Mouse (Mus musculus) left cerebral cortex, adult 9 months (tissue): ENCODE measurements around the gene Pofut2.

Experiments used
- DNase-seq, 2 experiments: peaks; one replicate each; pipeline ENCODE4 v3.0.0; 2022; ENCODE audit warnings: low spot score in 2 of 2

The Pofut2 gene

DNA sequence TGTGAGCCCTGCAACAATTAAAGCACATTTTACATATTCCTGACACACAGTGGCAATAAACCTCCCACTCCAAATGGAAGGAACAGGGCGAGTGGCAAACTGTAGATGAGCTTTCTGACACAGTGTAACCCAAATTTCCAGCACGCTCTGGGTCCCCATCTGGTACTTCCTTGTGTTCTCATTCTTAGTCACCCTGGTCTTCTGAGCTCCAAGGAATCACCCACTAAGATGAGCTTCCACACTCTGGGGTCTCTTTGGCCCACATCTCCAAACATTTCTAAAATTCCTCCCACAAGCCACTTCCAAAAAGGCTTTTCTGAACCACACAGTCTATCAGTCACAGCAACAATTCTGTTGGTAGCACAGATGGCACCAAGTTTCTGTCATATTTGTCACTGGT, 56.7 kb downstream of the Pofut2 start:
- peak; percentile 59 to 73 for DNase-seq
